Mouse (Mus musculus): Measurements from ENCODE around the gene Rdh16f1. TPM values are rescaled to one million over a fixed set of nuclear protein-coding genes. Genes with fewer than 3 reads are reported as not detected.
"Not testable (repeated sequence)": the region's sequence is repeated elsewhere in the genome, so short reads cannot be mapped to it uniquely, and the experiment has no call there.

Rdh16f1 gene
- polyA plus RNA-seq, 1 experiment, result 0.29 TPM

GRCm38 (mm10) chr10:127750136-127750777 is 9.3 kb upstream of the Rdh16f1 start:
- TF ChIP-seq POLR2A (IDR thresholded peaks at IDR 0.05; ENCODE audit: borderline replicate concordance, extremely low read depth, insufficient read depth, insufficient read length, poor library complexity, severe bottlenecking) (no peak), CTCF (IDR thresholded peaks at IDR 0.05; ENCODE audit: borderline replicate concordance, extremely low read depth, insufficient read depth, insufficient read length) (no peak)
- no peak for DNase-seq (ENCODE audit: low read depth)

- TF ChIP-seq CTCF (IDR thresholded peaks at IDR 0.05; ENCODE audit: borderline replicate concordance, extremely low read depth, insufficient read depth, insufficient read length) (no peak), POLR2A (IDR thresholded peaks at IDR 0.05; ENCODE audit: borderline replicate concordance, extremely low read depth, insufficient read depth, insufficient read length, poor library complexity, severe bottlenecking) (no peak)
- DNase-seq (ENCODE audit: low read depth), result no peak
Observed at GRCm38 (mm10) chr10:127751548-127751947, 8.0 kb upstream of the Rdh16f1 start, which contains the start of gene Gpr182. Gpr182 (minus strand) TSS chr10:127751732.

- DNase-seq (ENCODE audit: low read depth), result no peak
- TF ChIP-seq CTCF (IDR thresholded peaks at IDR 0.05; ENCODE audit: borderline replicate concordance, extremely low read depth, insufficient read depth, insufficient read length) (no peak), POLR2A (IDR thresholded peaks at IDR 0.05; ENCODE audit: borderline replicate concordance, extremely low read depth, insufficient read depth, insufficient read length, poor library complexity, severe bottlenecking) (no peak)
Observed at GRCm38 (mm10) chr10:127754566-127755166, 4.9 kb upstream of the Rdh16f1 start.

GRCm38 (mm10) chr10:127755246-127755645 is 4.3 kb upstream of the Rdh16f1 start:
- TF ChIP-seq POLR2A (IDR thresholded peaks at IDR 0.05; ENCODE audit: borderline replicate concordance, extremely low read depth, insufficient read depth, insufficient read length, poor library complexity, severe bottlenecking), result no peak
- TF ChIP-seq CTCF (IDR thresholded peaks at IDR 0.05; ENCODE audit: borderline replicate concordance, extremely low read depth, insufficient read depth, insufficient read length), result no peak
- DNase-seq (ENCODE audit: low read depth), result no peak

- TF ChIP-seq POLR2A (IDR thresholded peaks at IDR 0.05; ENCODE audit: borderline replicate concordance, extremely low read depth, insufficient read depth, insufficient read length, poor library complexity, severe bottlenecking) (no peak), CTCF (IDR thresholded peaks at IDR 0.05; ENCODE audit: borderline replicate concordance, extremely low read depth, insufficient read depth, insufficient read length) (no peak)
- no peak for DNase-seq (ENCODE audit: low read depth)
Observed at GRCm38 (mm10) chr10:127755770-127756468, 3.7 kb upstream of the Rdh16f1 start.

GRCm38 (mm10) chr10:127762926-127763325 is 3.3 kb downstream of the Rdh16f1 start:
- not testable (repeated sequence) for DNase-seq (ENCODE audit: low read depth)

DNA sequence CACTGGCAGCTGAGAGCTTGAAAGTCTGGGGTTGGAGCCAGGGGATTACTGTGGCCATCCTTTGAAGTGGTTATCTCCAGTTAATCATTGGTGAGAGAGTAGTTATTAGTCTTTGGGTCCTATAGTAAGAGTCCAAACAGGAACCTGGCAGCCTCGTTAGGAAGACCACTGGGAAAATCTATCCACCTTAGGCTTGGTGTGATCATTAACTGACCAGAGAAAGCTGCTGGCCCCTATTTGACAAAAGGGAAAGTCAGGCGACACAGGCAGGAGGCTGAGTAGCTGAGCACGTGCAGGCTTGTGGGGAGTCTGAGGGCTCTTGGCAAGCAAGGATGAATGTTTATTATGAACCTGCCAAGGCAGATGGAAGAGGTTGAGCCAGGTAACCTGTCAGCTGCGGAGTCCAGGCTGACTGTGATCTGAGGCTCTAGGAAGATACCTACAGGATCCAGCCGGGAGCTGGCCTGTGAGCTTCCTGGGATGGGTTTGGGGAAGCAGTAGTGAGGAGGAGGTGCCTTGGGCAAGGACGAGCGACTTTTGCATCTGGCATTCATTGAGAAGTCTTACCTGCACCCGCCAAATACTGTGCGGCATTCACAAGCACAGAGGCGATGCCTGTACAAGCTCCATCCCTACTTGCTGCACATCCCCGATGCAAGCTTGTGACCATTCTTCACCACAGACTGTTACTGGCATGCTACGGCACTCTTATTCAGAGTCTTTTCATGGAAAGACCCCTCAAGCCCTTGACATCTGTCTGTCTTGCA is 4.5 kb downstream of the Rdh16f1 start:
- TF ChIP-seq CTCF (IDR thresholded peaks at IDR 0.05; ENCODE audit: borderline replicate concordance, extremely low read depth, insufficient read depth, insufficient read length), result no peak
- no peak for TF ChIP-seq POLR2A (IDR thresholded peaks at IDR 0.05; ENCODE audit: borderline replicate concordance, extremely low read depth, insufficient read depth, insufficient read length, poor library complexity, severe bottlenecking)
- DNase-seq (ENCODE audit: low read depth), result no peak

- DNase-seq (ENCODE audit: low read depth), result no peak
- TF ChIP-seq POLR2A (IDR thresholded peaks at IDR 0.05; ENCODE audit: borderline replicate concordance, extremely low read depth, insufficient read depth, insufficient read length, poor library complexity, severe bottlenecking), result no peak
- no peak for TF ChIP-seq CTCF (IDR thresholded peaks at IDR 0.05; ENCODE audit: borderline replicate concordance, extremely low read depth, insufficient read depth, insufficient read length)
Observed at GRCm38 (mm10) chr10:127766564-127766963, 7.0 kb downstream of the Rdh16f1 start.

DNA sequence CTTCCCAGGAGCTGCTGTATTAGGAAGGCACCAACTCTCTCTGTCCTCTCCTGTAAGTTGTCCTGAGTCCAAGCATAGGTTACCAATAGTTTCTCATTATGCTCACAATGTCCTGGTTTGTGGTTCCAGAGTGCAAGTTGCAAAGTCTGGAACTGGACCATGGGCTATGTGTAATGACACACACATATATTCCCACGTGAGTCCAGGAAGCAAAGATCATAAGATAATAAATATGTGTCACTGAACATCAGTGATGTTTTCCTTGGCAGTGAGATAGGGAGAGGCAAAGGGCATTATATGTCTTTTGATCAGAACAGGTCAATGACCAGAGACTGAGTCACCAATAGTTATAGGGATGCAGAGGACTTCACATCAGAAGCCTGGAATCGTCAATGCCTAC is 16.4 kb downstream of the Rdh16f1 start, which contains the start of gene Rdh9:
TSS of gene Rdh9 (plus strand) at position 376 of the 400 bp plus-strand sequence.
- no peak for DNase-seq (ENCODE audit: low read depth)
- TF ChIP-seq CTCF (IDR thresholded peaks at IDR 0.05; ENCODE audit: borderline replicate concordance, extremely low read depth, insufficient read depth, insufficient read length) (no peak), POLR2A (IDR thresholded peaks at IDR 0.05; ENCODE audit: borderline replicate concordance, extremely low read depth, insufficient read depth, insufficient read length, poor library complexity, severe bottlenecking) (no peak)

- DNase-seq (ENCODE audit: low read depth), result not testable (repeated sequence)
Observed at GRCm38 (mm10) chr10:127782321-127782720, 22.7 kb downstream of the Rdh16f1 start.

DNA sequence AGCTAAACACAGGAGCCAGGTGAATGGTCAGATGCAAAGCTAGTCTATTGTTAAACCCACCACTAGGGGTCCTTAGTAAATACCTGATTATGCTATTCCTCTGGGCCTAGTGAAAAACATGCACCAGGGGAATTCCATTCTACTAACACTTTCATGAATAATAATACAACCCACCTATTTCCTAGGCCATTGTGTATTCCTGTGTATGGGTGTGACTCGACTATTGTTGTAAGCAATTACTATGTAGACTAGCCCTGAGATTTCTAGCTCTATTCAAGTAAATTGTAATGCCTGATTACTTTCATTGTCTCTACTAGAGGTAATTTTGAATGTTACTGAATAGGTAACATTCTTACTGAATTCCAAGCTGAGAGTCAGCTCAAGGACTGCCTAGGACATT is 25.8 kb downstream of the Rdh16f1 start:
- DNase-seq (ENCODE audit: low read depth), result not testable (repeated sequence)

GRCm38 (mm10) chr10:127799295-127799694 is 39.7 kb downstream of the Rdh16f1 start:
- TF ChIP-seq POLR2A (IDR thresholded peaks at IDR 0.05; ENCODE audit: borderline replicate concordance, extremely low read depth, insufficient read depth, insufficient read length, poor library complexity, severe bottlenecking) (no peak), CTCF (IDR thresholded peaks at IDR 0.05; ENCODE audit: borderline replicate concordance, extremely low read depth, insufficient read depth, insufficient read length) (no peak)
- DNase-seq (ENCODE audit: low read depth), result no peak
